Mouse (Mus musculus): ENCODE measurements around the gene Siglec1. TPM values are rescaled to one million over a fixed set of nuclear protein-coding genes. Genes with fewer than 3 reads are reported as not detected.

Gene Siglec1
- polyA plus RNA-seq, 1 experiment, result 0.61 TPM

GRCm38 (mm10) chr2:131097087-131097486, 10.5 kb upstream of the Siglec1 start:
- TF ChIP-seq CTCF (IDR thresholded peaks at IDR 0.05; ENCODE audit: control insufficient read depth, insufficient read depth, insufficient replicate concordance, low read depth, low read length) (no peak), POLR2A (IDR thresholded peaks at IDR 0.05; ENCODE audit: control insufficient read depth, low read depth, low read length) (no peak)
- Histone ChIP-seq H3K36me3 (ENCODE audit: control insufficient read depth, insufficient read depth, low read length) (no peaks in the 10 kb centered on the region), H3K4me3 (ENCODE audit: control insufficient read depth, low read depth, low read length) (no peak overlapping the region), H3K27me3 (ENCODE audit: control insufficient read depth, insufficient read depth, low read length) (no peaks in the 10 kb centered on the region), H3K4me1 (ENCODE audit: control insufficient read depth, insufficient read depth, low read length) (no peaks in the 10 kb centered on the region), H3K27ac (ENCODE audit: control insufficient read depth, insufficient read depth, low read depth, low read length) (peak overlapping the region; percentile 37; the same call in 1 of the 2 replicates)

- H3K4me1 ChIP-seq (ENCODE audit: control insufficient read depth, insufficient read depth, low read length), result no peaks in the 10 kb centered on the region
- no peak overlapping the region for H3K4me3 ChIP-seq (ENCODE audit: control insufficient read depth, low read depth, low read length)
- no peaks in the 10 kb centered on the region for H3K36me3 ChIP-seq (ENCODE audit: control insufficient read depth, insufficient read depth, low read length)
- TF ChIP-seq POLR2A (IDR thresholded peaks at IDR 0.05; ENCODE audit: control insufficient read depth, low read depth, low read length), result no peak
- H3K27me3 ChIP-seq (ENCODE audit: control insufficient read depth, insufficient read depth, low read length), result no peaks in the 10 kb centered on the region
- H3K27ac ChIP-seq (ENCODE audit: control insufficient read depth, insufficient read depth, low read depth, low read length), result peak overlapping the region; percentile 35; the same call in 1 of the 2 replicates
These were observed 9.7 kb upstream of the Siglec1 start for GRCm38 (mm10) chr2:131096101-131096795.

- TF ChIP-seq POLR2A (IDR thresholded peaks at IDR 0.05; ENCODE audit: control insufficient read depth, low read depth, low read length) (no peak), CTCF (IDR thresholded peaks at IDR 0.05; ENCODE audit: control insufficient read depth, insufficient read depth, insufficient replicate concordance, low read depth, low read length) (peak; percentile 88)
- Histone ChIP-seq H3K4me3 (ENCODE audit: control insufficient read depth, low read depth, low read length) (no peak overlapping the region), H3K27me3 (ENCODE audit: control insufficient read depth, insufficient read depth, low read length) (no peaks in the 10 kb centered on the region), H3K27ac (ENCODE audit: control insufficient read depth, insufficient read depth, low read depth, low read length) (no peak overlapping the region), H3K4me1 (ENCODE audit: control insufficient read depth, insufficient read depth, low read length) (no peaks in the 10 kb centered on the region), H3K36me3 (ENCODE audit: control insufficient read depth, insufficient read depth, low read length) (no peaks in the 10 kb centered on the region)
These were observed 8.3 kb upstream of the Siglec1 start for GRCm38 (mm10) chr2:131094823-131095222.

GRCm38 (mm10) chr2:131093577-131093976, 7.0 kb upstream of the Siglec1 start:
- H3K4me3 ChIP-seq (ENCODE audit: control insufficient read depth, low read depth, low read length), result no peak overlapping the region
- H3K4me1 ChIP-seq (ENCODE audit: control insufficient read depth, insufficient read depth, low read length), result no peaks in the 10 kb centered on the region
- TF ChIP-seq POLR2A (IDR thresholded peaks at IDR 0.05; ENCODE audit: control insufficient read depth, low read depth, low read length) (no peak), CTCF (IDR thresholded peaks at IDR 0.05; ENCODE audit: control insufficient read depth, insufficient read depth, insufficient replicate concordance, low read depth, low read length) (no peak)
- no peaks in the 10 kb centered on the region for H3K27me3 ChIP-seq (ENCODE audit: control insufficient read depth, insufficient read depth, low read length)
- H3K36me3 ChIP-seq (ENCODE audit: control insufficient read depth, insufficient read depth, low read length), result no peaks in the 10 kb centered on the region
- no peak overlapping the region for H3K27ac ChIP-seq (ENCODE audit: control insufficient read depth, insufficient read depth, low read depth, low read length)

- TF ChIP-seq POLR2A (IDR thresholded peaks at IDR 0.05; ENCODE audit: control insufficient read depth, low read depth, low read length) (no peak), CTCF (IDR thresholded peaks at IDR 0.05; ENCODE audit: control insufficient read depth, insufficient read depth, insufficient replicate concordance, low read depth, low read length) (no peak)
- H3K4me3 ChIP-seq (ENCODE audit: control insufficient read depth, low read depth, low read length), result no peak overlapping the region
- H3K4me1 ChIP-seq (ENCODE audit: control insufficient read depth, insufficient read depth, low read length), result no peaks in the 10 kb centered on the region
- H3K36me3 ChIP-seq (ENCODE audit: control insufficient read depth, insufficient read depth, low read length), result no peaks in the 10 kb centered on the region
- no peaks in the 10 kb centered on the region for H3K27me3 ChIP-seq (ENCODE audit: control insufficient read depth, insufficient read depth, low read length)
- H3K27ac ChIP-seq (ENCODE audit: control insufficient read depth, insufficient read depth, low read depth, low read length), result no peak overlapping the region
These were observed 4.3 kb upstream of the Siglec1 start for GRCm38 (mm10) chr2:131090852-131091251.

- H3K4me3 ChIP-seq (ENCODE audit: control insufficient read depth, low read depth, low read length), result no peak overlapping the region
- H3K27ac ChIP-seq (ENCODE audit: control insufficient read depth, insufficient read depth, low read depth, low read length), result no peak overlapping the region
- no peaks in the 10 kb centered on the region for H3K27me3 ChIP-seq (ENCODE audit: control insufficient read depth, insufficient read depth, low read length)
- no peaks in the 10 kb centered on the region for H3K36me3 ChIP-seq (ENCODE audit: control insufficient read depth, insufficient read depth, low read length)
- no peak for TF ChIP-seq CTCF (IDR thresholded peaks at IDR 0.05; ENCODE audit: control insufficient read depth, insufficient read depth, insufficient replicate concordance, low read depth, low read length)
- no peaks in the 10 kb centered on the region for H3K4me1 ChIP-seq (ENCODE audit: control insufficient read depth, insufficient read depth, low read length)
These were observed 3.1 kb upstream of the Siglec1 start for GRCm38 (mm10) chr2:131089634-131090033.

GRCm38 (mm10) chr2:131088581-131088980, 2.0 kb upstream of the Siglec1 start:
- no peak overlapping the region for H3K4me3 ChIP-seq (ENCODE audit: control insufficient read depth, low read depth, low read length)
- H3K27me3 ChIP-seq (ENCODE audit: control insufficient read depth, insufficient read depth, low read length), result no peaks in the 10 kb centered on the region
- H3K4me1 ChIP-seq (ENCODE audit: control insufficient read depth, insufficient read depth, low read length), result no peaks in the 10 kb centered on the region
- TF ChIP-seq CTCF (IDR thresholded peaks at IDR 0.05; ENCODE audit: control insufficient read depth, insufficient read depth, insufficient replicate concordance, low read depth, low read length) (no peak), POLR2A (IDR thresholded peaks at IDR 0.05; ENCODE audit: control insufficient read depth, low read depth, low read length) (no peak)
- no peaks in the 10 kb centered on the region for H3K36me3 ChIP-seq (ENCODE audit: control insufficient read depth, insufficient read depth, low read length)
- H3K27ac ChIP-seq (ENCODE audit: control insufficient read depth, insufficient read depth, low read depth, low read length), result no peak overlapping the region

- TF ChIP-seq POLR2A (IDR thresholded peaks at IDR 0.05; ENCODE audit: control insufficient read depth, low read depth, low read length), result no peak
- TF ChIP-seq CTCF (IDR thresholded peaks at IDR 0.05; ENCODE audit: control insufficient read depth, insufficient read depth, insufficient replicate concordance, low read depth, low read length), result no peak
- Histone ChIP-seq H3K4me1 (ENCODE audit: control insufficient read depth, insufficient read depth, low read length) (no peaks in the 10 kb centered on the region), H3K27ac (ENCODE audit: control insufficient read depth, insufficient read depth, low read depth, low read length) (no peak overlapping the region)
These were observed 2.4 kb downstream of the Siglec1 start for GRCm38 (mm10) chr2:131084206-131084605.

More at GRCm38 (mm10) chr2:131084206-131084605, 2.4 kb downstream of the Siglec1 start:
- Histone ChIP-seq H3K4me3 (ENCODE audit: control insufficient read depth, low read depth, low read length) (no peak overlapping the region), H3K27me3 (ENCODE audit: control insufficient read depth, insufficient read depth, low read length) (no peaks in the 10 kb centered on the region), H3K36me3 (ENCODE audit: control insufficient read depth, insufficient read depth, low read length) (no peaks in the 10 kb centered on the region)

Data from testis, adult 2 months (tissue).